Mouse (Mus musculus): ENCODE data around the gene Ccng2.

Gene Ccng2

DNA sequence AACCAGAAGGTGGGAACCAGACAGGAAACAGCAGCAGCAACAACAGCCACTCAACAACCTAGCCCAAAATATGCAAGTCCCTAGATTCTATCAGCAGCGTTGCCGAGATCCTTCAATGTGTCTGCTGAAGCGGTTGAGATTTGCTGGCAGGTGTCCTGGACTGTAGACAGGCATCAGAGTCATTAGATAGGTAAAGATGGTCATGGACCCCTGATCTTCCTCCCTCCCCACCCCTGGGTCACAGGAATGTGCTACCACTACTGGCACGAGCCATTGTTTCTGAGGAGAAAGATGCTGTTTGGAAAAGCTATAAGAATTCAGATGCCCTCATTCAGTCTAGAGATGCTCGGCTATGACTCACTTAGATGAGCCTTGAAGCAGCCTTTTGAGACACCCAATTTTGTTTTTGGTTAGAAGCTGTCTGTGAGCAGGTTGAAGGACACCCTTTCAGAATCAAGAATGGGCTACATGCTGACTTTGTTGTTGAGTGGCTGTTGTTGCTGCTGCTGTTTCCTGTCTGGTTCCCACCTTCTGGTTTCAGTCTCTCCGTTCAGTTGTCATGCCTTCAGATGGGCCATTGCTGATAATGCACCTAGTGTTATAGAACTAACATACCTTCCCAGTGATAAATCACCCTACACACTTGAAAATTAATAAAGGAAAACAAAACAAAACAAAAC, 3.5 kb upstream of the Ccng2 start:
- DNase-seq (ENCODE audit: low spot score): no peak

DNA sequence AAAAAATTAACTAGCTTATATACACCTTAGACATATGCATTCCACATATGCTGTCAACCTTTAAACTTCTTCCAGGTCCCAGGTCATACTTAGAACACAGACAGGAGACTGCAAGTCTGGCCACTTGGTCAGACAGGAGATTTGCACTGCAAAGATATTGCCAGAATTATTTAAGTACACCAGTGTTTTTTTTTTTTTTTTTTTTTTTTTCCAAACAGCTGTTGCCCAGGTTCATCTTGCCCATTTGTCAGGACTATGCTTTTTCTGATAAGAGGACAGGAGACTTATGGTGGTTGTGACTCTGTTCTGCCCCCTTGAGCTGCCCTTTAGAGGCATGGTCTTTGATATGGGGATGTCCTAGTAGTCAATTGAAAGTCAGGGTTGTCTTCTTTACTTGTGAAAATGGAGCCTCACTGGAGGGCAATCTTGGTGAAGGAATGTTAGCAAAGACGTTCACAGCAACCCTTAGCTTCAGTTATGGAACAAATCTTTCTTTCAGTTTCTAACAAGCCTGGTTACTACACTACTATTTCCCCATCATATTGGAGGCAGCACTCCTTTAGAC, 2.8 kb upstream of the Ccng2 start:
- DNase-seq (ENCODE audit: low spot score): no peak

DNA sequence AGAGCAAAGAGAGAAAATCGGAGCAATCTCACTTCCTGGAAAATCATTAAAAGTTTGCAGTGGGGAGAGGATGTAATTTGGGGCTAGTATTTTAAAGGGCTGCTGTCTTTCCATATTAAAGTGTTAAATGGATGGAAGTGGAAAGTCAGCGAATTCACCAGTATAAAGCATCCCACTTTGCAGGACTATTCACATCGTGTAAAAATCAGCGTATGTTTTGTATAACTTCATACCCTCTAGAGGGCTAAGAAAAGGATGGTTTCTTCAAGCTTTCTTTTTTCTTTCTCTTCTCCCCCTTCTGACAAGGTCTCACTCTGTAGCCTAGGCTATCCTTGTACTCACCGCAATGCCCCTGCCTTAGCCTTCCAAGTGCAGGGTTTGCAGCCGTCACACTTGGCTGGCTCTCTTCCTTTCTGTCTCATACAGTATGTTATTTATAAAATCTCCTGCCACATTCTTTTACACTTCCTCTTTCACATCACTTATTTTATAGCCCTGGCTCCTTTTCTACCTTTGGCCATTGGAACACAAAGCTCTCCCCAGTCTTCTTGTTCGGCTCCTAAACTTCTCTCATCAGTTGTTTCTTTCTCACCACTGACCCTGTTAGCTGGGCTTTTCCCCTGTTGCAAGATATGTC, 1.8 kb upstream of the Ccng2 start:
- DNase-seq (ENCODE audit: low spot score): no peak

DNA sequence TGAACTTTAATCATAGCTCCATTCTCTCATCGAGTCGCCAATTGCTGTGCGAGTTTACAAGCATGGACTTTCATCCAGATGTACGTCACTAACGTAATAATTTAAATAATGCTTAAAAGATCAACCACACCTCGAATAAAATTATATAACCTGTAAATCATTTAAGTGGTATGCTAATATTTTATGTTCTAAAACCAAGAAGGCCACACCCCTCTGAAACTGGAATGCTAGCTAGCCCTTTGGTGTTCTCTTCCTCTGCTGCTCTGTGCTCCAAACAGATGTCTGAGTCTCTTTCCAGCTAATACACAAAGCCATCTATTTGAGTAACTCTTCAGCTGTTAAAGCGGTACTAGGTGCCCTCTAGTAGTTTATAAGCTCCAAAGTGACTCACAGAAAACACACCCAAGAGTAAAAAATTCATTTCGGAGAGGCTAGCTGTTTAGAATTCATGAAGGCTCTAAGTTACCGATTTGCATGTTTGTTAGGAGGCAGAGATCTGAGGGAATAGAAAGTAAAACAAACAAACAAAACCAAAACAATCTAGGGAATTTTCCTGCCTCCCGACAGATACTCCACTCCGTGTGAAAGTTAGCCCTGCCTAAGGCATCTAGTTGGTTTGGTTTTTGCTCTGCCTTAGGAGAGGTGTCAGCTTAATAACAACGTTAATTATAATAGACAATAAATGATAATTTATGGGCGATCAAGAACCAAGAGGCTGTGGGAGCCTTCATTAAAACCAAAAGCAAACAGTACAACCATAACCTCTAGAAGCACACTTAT, 1.1 kb upstream of the Ccng2 start:
- DNase-seq (ENCODE audit: low spot score): no peak

DNA sequence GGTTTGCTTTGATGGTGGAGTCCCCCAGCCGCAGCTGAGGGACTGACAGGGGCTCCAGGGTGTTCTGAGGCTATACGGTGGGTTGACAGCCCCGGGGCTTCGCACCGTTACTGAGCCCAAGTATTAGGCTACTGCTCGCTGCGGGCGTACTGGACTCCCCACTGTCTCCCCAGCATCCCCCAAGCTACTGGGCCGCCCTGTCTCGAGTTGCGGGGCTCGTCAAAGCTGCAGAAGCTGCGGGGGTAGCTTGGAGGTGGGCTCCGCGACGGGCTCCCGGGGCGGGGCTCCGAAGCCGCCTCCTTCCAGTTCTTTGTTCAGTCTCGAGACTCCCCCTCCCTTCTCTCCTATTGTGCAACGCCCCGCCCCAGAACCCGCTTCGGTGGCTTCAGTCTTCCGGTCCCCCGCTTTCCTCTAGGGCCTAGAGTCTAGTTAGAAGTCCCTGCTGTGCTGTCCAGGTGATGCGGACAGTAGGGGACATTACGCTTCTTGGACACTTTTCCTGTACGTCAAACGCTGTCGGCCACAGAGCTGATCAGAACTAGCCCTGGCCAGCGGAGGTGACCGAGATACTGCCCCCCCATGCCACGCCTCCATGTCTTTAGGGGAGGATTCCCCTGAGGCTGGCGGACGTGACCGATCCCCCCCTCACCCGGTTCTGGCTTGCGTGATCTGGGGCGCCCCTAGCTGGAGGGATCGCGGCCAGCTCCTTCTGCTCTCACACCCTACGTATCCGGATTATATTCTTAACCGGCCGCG, 972 bp downstream of the Ccng2 start:
- peak; percentile 88 for DNase-seq (ENCODE audit: low spot score)

DNA sequence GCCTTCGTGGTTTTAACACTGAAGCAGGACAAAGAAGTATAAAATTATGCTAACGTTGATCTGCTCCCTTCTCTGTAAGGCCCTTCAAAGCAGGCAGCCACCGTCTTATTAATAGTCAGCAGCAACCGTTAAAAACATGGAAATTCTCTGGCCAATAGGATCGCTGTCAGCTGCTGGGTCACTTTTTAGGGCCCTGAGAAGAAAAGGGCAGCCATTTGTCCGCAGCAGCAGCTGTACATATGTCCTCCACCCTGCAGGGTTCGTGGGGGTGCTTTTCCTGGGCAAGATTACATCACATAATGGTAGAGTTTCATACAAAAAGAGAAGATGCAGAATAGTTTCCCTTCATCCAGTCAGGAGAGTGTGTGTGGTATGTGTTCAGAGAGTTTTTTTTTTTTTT, 3.0 kb downstream of the Ccng2 start:
- no peak for DNase-seq (ENCODE audit: low spot score)

DNA sequence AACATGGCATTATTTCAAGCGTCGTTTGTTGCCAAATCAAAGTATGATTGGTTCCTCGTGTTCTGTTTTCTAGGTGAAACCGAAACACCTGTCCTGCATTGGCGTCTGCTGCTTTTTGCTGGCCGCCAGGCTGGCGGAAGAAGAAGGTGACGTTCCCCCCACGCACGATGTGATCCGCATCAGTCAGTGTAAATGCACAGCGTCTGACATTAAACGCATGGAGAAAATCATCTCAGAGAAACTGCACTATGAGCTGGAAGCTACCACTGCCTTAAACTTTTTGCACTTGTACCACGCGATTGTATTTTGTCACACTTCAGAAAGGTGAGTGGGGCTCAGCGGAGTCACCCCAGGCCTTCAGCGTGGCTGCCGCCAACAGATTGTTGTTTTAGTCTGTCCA, 3.7 kb downstream of the Ccng2 start:
- DNase-seq (ENCODE audit: low spot score): no peak

DNA sequence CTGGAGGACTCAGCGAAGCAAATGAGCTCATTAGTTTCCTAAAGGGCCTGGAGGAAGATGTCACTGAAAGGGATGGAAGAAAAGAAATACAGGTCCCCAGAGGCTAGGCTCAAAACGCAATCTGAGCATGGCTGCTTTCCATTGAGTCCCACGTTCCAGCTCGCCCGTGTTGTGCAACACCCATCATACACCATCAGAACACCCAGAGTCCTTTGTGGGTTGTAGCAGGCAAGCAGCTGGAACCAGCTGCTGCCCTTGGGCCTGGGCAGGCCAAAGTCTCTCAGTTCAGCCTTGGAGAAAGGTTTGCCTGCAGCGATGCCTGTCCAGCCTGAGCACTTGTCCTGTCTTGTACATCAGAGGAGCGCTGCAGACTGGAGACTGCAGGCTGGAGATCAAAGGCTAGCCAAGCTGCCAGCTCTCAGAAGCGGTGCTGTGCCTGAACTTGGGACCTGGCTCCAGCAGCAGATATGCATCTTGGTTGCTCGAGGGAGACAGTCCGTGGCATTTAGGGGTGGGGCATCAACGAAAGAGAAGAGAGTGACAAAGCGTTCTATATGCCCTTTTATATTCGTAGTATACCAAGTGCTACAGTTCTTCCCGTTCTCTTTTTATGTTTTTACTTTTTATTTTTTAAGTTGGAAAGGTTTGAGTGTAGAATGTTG, 15.5 kb downstream of the Ccng2 start:
- DNase-seq (ENCODE audit: low spot score): no peak

DNA sequence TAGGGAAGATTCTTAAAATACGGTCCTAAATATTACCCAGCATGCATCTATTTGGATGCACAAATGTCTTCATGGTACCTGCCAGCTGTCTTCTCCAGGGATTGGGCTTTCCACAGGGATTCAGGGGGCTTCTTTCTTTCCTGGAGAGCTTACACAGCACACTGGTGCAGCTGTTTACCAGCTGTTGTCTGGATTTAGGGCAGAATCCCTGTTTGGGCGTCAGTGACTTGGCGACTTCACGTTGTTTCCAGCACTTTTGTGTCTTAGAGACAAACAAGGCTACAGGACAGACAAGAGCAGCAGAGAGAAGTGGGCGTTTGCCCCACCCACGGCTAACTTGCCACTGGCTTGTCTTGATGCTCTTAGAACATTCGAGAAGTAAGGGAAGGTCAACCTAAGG, 16.1 kb downstream of the Ccng2 start:
- DNase-seq (ENCODE audit: low spot score): no peak

DNA sequence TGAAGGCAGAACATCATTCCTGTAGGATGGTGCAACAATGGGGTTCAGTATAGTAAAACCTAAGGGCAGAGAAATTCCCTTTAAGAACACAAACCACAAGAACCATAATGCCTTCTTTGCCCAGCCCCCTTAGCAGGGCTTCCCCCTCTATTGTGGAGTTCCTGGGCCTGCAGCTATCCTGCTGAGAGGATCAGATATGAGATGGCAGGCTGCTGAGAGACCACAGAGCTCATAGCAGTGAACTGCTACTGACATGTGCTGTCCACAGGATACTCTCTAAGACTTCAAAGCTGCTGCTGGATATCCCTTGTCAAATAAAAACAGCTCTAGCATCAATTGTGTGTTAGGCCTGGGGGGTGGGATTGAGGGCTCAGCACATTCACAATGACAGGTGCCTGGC, 21.5 kb downstream of the Ccng2 start:
- DNase-seq (ENCODE audit: low spot score): no peak

DNA sequence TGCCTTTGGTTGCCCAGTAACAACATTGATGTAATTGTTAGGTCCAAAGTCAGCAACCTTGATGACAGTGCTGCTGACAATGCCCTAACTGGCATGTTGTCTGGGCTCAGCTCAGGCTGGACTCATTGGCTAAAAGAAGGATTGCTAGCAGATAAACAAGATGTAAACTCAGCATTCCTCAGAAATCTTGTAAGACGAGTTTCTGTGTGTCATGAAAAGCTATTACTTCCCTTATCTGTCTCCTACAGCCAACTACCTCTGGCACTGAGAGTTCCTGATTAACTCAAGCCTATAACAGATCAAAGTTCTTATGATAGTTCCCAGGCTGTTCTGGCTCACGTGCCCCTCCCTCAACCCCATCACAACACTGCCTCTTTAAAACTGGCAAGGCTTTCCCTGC, 23.2 kb downstream of the Ccng2 start:
- peak; percentile 21 for DNase-seq (ENCODE audit: low spot score)

DNA sequence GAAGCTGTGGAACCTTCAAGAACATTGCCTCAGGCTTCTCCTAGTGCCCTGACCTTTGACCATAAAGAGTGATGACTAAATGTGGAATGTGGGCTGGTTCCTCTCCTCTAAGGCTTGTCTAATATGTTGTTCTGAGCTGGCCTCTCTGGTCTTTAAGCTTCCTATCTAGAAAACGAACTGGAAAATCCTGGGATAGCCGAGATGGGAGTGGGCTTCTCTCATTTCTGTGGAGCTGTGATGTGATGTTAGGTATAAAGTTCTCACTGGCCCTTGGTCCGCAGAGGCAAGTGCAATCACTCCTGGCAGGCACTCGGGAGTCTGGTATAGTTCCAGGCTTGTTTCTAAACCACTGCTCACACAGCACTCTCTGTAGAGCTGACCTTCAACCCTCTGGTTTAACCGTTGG, 29.3 kb downstream of the Ccng2 start:
- peak; percentile 59 for DNase-seq (ENCODE audit: low spot score)

DNA sequence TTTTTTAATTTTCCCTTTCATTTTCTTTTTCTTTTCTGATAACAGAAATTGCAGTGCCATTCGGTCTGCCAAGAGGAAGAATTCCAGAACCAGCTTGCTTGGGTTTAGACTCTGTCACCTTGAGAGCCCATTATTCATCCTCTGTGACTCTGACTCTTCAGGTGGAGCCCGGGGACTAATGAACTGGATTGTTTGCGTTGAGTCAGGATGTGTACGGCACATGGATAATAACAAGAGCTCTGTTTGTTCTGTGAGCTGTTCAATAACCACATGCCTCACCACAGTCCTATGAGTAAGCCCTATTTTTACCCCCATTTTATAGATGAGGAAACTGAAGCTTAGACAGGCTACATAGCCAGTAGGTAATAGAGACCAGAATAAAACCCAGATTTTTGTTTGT, 29.7 kb downstream of the Ccng2 start:
- DNase-seq (ENCODE audit: low spot score): peak; percentile 61

DNA sequence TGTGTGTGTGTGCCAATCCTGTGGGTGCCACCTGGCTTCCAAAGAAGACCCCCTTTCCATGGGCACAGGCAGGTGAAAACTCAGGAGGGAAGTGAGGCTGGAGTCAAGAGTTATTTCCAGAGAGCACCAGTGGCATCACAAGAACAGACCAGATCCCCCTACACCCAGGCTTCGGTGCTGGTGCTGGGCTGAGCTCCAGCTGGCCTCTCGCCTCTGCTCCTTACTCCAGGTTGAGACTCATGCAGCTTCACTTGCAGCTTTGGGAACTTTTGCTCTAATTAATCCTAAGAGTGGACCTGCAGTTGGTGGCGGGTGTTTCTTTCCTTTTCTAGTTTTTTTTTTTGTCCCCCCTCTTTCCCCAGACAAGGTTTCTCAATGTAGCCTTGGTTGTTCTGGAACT, 30.3 kb downstream of the Ccng2 start:
- no peak for DNase-seq (ENCODE audit: low spot score)

DNA sequence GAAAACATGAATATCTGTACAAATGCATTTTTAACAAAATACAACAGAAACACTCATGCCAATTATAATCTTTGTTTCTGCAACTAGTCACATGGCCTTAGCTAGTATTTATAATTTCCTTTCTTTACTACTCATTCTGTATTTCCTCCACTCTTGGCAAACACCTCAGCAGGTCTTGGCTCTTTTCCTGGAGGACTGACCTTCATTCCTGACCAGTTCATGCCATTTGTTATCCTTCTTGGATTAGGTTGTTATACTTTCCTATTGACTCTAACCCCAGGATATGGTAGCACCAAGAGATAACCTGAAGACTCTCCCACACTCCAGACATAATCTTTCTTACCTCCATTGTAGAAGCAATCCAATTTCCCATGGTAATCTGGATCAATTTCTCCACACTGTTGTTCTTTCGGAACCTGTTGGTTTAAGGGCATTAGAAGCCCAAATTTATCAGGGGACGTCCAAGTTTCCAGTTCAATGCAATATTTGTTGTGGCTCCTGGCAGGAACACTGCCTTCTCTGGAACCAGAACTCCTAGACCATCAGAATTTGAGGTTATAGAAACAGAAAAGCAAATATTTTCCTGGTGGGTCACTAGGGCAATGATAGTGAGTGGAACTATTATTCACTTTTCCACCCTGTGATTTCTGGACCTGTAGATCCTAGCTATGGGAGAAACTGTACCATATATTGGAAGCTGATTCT, 38.2 kb downstream of the Ccng2 start:
- no peak for DNase-seq (ENCODE audit: low spot score)

DNA sequence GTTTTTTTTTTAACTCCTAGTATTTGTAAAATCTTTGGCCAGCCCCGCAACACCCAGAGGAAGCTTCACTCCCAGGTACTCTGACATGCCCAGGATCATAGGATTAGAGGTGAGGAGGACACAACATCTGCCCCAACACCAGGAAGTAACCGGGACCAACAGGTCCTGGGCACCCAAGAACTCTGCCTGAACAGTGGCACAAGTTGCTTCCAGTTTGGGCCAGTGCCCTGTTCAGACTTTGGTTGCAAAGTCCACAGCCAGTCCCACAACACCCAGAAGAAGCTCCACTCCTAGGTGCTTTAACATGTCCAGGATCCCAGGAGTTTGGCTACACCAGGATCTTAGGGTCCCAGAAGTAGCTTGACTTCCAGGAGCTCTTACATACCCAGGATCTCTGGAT, 41.9 kb downstream of the Ccng2 start:
- no peak for DNase-seq (ENCODE audit: low spot score)

DNA sequence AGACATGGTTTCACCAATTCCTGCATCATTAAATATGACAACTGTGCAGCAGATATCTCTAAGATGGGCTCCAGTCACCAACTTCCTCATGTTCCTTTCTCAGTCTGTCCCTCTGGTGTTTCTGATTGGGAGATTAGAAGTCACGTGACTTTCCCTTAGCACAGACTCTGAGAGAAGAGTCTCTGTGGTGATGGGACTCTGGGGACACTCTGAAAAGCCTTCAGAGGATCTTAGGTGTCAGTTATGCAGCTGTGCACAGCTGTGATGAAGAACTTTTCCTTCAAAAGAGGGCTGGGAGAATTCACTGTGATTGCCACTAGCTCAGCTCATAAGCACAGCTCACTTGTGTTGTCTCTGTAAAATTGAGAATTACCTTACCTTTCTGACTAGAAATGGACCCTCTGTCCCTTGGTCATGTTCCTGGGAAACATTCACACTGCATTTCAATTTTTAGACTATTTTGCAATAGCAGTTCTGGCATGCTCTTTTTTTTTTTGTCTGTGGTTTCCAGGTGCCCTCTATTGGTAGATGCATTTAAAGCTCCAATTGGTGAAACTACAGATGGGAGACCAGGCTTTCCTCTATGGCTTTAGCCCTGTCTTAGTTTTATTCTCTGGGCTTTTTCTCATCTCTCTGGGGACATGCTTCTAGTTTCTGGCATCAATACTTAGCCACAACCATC, 56.4 kb downstream of the Ccng2 start:
- DNase-seq (ENCODE audit: low spot score): peak; percentile 6

All from yolk sac, embryonic 10.5 days (tissue).